In the genomic region with DNA sequence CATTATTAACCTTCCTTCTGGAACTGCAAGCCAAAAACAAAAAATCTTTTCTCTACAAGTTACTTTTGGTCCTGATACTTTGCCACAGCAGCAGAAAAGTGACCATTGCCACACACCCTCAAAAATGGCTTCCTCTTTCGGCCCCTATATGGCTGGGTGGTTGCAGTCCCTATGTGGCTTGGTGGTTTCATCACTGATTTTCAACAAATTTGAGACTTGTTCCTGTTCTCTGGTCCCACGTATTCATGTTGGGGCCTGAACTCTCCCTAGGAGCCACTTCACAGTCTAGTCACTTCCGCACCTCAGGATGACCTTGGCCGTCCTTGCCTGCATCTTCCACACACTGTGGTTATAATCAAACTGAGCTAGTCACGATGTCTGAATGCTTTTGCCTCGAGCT, we compare ENCODE assay signal across 22 mouse cellular contexts. TPM values are rescaled to one million over a fixed set of nuclear protein-coding genes. Genes with fewer than 3 reads are reported as not detected.
DNase-seq lines count a peak whose midpoint lies in the region; ATAC-seq and TF ChIP-seq lines count a peak whose summit lies in the region.
"Had no signal": no experiment of that assay in that cellular context is flagged by ENCODE, and none has a peak within 500 bp of the region (broad histone marks: within the 10 kb centered on the region; RNA-seq: fewer than 3 reads in every experiment).

No protein-coding gene starts in this region.

- no peak overlapping the region for H3K4me3 ChIP-seq in kidney, adult 2 months (ENCODE audit: insufficient read depth, low read depth, low read length)
- H3K4me3 ChIP-seq in midbrain, embryonic 13.5 days (replicated peaks), result no peak overlapping the region
- H3K4me3 ChIP-seq in intestine, postnatal 0 days (ENCODE audit: low read depth, low read length), result no peak overlapping the region
- H3K4me3 ChIP-seq: heart, adult 2 months; hindbrain, embryonic 12.5 days; kidney, embryonic 15.5 days; layer of hippocampus, adult 2 months; left cerebral cortex, adult 2 months; lung, embryonic 15.5 days; midbrain, embryonic 12.5 days had no signal

- peak; percentile 11 for DNase-seq in kidney, adult 2 months
- no peak for DNase-seq in kidney, postnatal 4 days
- DNase-seq in 416B (ENCODE audit: low read depth), result peak; percentile 54
- DNase-seq in monocyte, adult 2 months (ENCODE audit: low read depth in 1 of 2, low spot score in 2 of 2), result peak; percentile 66 to 69
- DNase-seq: adrenal gland, postnatal 25 days; cerebellum, adult 9-10 months; forebrain, postnatal 0 days; thymus, postnatal 36 days had no signal

- no peak for TF ChIP-seq POLR2A in kidney, adult 2 months (IDR thresholded peaks at IDR 0.05; ENCODE audit: low read depth, low read length)

- H3K9me3 ChIP-seq in midbrain, embryonic 13.5 days, result no peaks in the 10 kb centered on the region
- no peaks in the 10 kb centered on the region for H3K9me3 ChIP-seq in intestine, postnatal 0 days (ENCODE audit: control insufficient read depth)
- H3K9me3 ChIP-seq: hindbrain, embryonic 12.5 days; kidney, embryonic 15.5 days; lung, embryonic 15.5 days; midbrain, embryonic 12.5 days had no signal

- no peak overlapping the region for H3K4me2 ChIP-seq in midbrain, embryonic 13.5 days (replicated peaks)
- no peak overlapping the region for H3K4me2 ChIP-seq in intestine, postnatal 0 days (replicated peaks; ENCODE audit: low read depth)
- H3K4me2 ChIP-seq: hindbrain, embryonic 12.5 days; kidney, embryonic 15.5 days; lung, embryonic 15.5 days; midbrain, embryonic 12.5 days had no signal

- no peak overlapping the region for H3K27ac ChIP-seq in kidney, adult 2 months (ENCODE audit: insufficient read depth, low read depth, low read length)
- no peak overlapping the region for H3K27ac ChIP-seq in midbrain, embryonic 13.5 days
- no peak overlapping the region for H3K27ac ChIP-seq in intestine, postnatal 0 days (ENCODE audit: low read depth, low read length)
- H3K27ac ChIP-seq: heart, adult 2 months; hindbrain, embryonic 12.5 days; kidney, embryonic 15.5 days; left cerebral cortex, adult 2 months; lung, embryonic 15.5 days; midbrain, embryonic 12.5 days; stomach, postnatal 0 days had no signal

- H3K9ac ChIP-seq in midbrain, embryonic 13.5 days (replicated peaks), result no peak overlapping the region
- H3K9ac ChIP-seq in intestine, postnatal 0 days (ENCODE audit: low read depth, low read length), result no peak overlapping the region
- H3K9ac ChIP-seq: forebrain, postnatal 0 days; hindbrain, embryonic 12.5 days; kidney, embryonic 15.5 days; lung, embryonic 15.5 days; midbrain, embryonic 12.5 days had no signal

- no peaks in the 10 kb centered on the region for H3K4me1 ChIP-seq in kidney, adult 2 months (ENCODE audit: control insufficient read depth, insufficient read depth, low read length)
- H3K4me1 ChIP-seq in midbrain, embryonic 13.5 days (replicated peaks), result no peaks in the 10 kb centered on the region
- H3K4me1 ChIP-seq in intestine, postnatal 0 days (replicated peaks; ENCODE audit: control insufficient read depth, insufficient read depth, low read length), result no peaks in the 10 kb centered on the region
- H3K4me1 ChIP-seq: hindbrain, embryonic 12.5 days; kidney, embryonic 15.5 days; lung, embryonic 15.5 days; midbrain, embryonic 12.5 days had no signal

- 84% methylated on average over 6 of the region's 6 CpGs for WGBS in kidney, adult 2 months
- WGBS in midbrain, embryonic 13.5 days, result 89% methylated on average over 6 of the region's 6 CpGs
- 78% methylated on average over 6 of the region's 6 CpGs for WGBS in intestine, postnatal 0 days

- no peak for TF ChIP-seq CTCF in kidney, adult 2 months (conservative IDR thresholded peaks at IDR 0.05; ENCODE audit: insufficient read depth, insufficient read length, low read depth, low read length)
- TF ChIP-seq CTCF in intestine, postnatal 0 days (IDR thresholded peaks at IDR 0.05; ENCODE audit: low read depth), result no peak

- ATAC-seq in granulocyte monocyte progenitor cell, adult 5-6 weeks (replicated peaks; ENCODE audit: poor library complexity, severe bottlenecking), result peak; percentile 71
- ATAC-seq in midbrain, embryonic 13.5 days, result no peak
- ATAC-seq in intestine, postnatal 0 days, result no peak
- ATAC-seq: forebrain, postnatal 0 days; inflammation-experienced regulatory T-cells, adult 6 months had no signal

- H3K36me3 ChIP-seq in kidney, adult 2 months (ENCODE audit: control insufficient read depth, insufficient read depth, low read length), result no peaks in the 10 kb centered on the region
- H3K36me3 ChIP-seq in midbrain, embryonic 13.5 days, result no peaks in the 10 kb centered on the region
- H3K36me3 ChIP-seq in intestine, postnatal 0 days (ENCODE audit: control insufficient read depth, insufficient read depth), result no peaks in the 10 kb centered on the region
- H3K36me3 ChIP-seq: hindbrain, embryonic 12.5 days; kidney, embryonic 15.5 days; lung, embryonic 15.5 days; midbrain, embryonic 12.5 days had no signal

- no peaks in the 10 kb centered on the region for H3K27me3 ChIP-seq in kidney, adult 2 months (replicated peaks; ENCODE audit: control insufficient read depth, insufficient read depth, low read length)
- H3K27me3 ChIP-seq in midbrain, embryonic 13.5 days, result no peaks in the 10 kb centered on the region
- no peaks in the 10 kb centered on the region for H3K27me3 ChIP-seq in intestine, postnatal 0 days (replicated peaks; ENCODE audit: control insufficient read depth, insufficient read depth, low read length)
- H3K27me3 ChIP-seq: hindbrain, embryonic 12.5 days; kidney, embryonic 15.5 days; lung, embryonic 15.5 days; midbrain, embryonic 12.5 days had no signal

RNA-seq across cellular contexts. Expression of gene Pilra, which starts 7.4 kb away (rescaled TPM):
- polyA plus RNA-seq in kidney, adult 2 months (2012; rRNA removed), result 1.5 and 2.5 TPM in 2 replicates
- 3.2 and 4.0 TPM in 2 replicates for total RNA-seq in granulocyte monocyte progenitor cell, adult 5-6 weeks (2014; fragmentation: Nextera tagmentation)
- 11.4 and 12.7 TPM in 2 replicates for total RNA-seq in granulocyte monocyte progenitor cell, adult 5-6 weeks (2017)
- 0.42 TPM in 1 of 2 replicates, not detected in the other for polyA plus RNA-seq in midbrain, embryonic 13.5 days (2015; fragmentation: Nextera tagmentation; extraction: Ambion mirVana)
- polyA plus RNA-seq in intestine, postnatal 0 days (2015; fragmentation: Nextera tagmentation; extraction: Ambion mirVana), result 2.4 and 3.0 TPM in 2 replicates

RNA-seq across cellular contexts. Expression of gene Pilrb1, which starts 29.2 kb away (rescaled TPM):
- 1.3 and 1.5 TPM in 2 replicates for polyA plus RNA-seq in kidney, adult 2 months (2012; rRNA removed)
- total RNA-seq in granulocyte monocyte progenitor cell, adult 5-6 weeks (2014; fragmentation: Nextera tagmentation), result 3.5 and 12.1 TPM in 2 replicates
- total RNA-seq in granulocyte monocyte progenitor cell, adult 5-6 weeks (2017), result 7.2 and 7.6 TPM in 2 replicates
- not detected in 2 replicates for polyA plus RNA-seq in midbrain, embryonic 13.5 days (2015; fragmentation: Nextera tagmentation; extraction: Ambion mirVana)
- polyA plus RNA-seq in intestine, postnatal 0 days (2015; fragmentation: Nextera tagmentation; extraction: Ambion mirVana), result 3.5 and 4.3 TPM in 2 replicates
- total RNA-seq: forebrain, postnatal 0 days; layer of hippocampus, adult 2 months; left cerebral cortex, adult 2 months had no signal
- polyA plus RNA-seq: forebrain, postnatal 0 days; hindbrain, embryonic 12.5 days; midbrain, embryonic 12.5 days had no signal

RNA-seq across cellular contexts. Expression of gene Zcwpw1, which starts 41.1 kb away (rescaled TPM):
- 1.6 and 2.5 TPM in 2 replicates for polyA plus RNA-seq in kidney, adult 2 months (2012; rRNA removed)
- 1.0 and 2.6 TPM in 2 replicates for total RNA-seq in granulocyte monocyte progenitor cell, adult 5-6 weeks (2014; fragmentation: Nextera tagmentation)
- 12.7 and 13.0 TPM in 2 replicates for total RNA-seq in granulocyte monocyte progenitor cell, adult 5-6 weeks (2017)
- polyA plus RNA-seq in midbrain, embryonic 13.5 days (2015; fragmentation: Nextera tagmentation; extraction: Ambion mirVana), result 10.9 and 12.0 TPM in 2 replicates
- 3.3 and 3.5 TPM in 2 replicates for polyA plus RNA-seq in intestine, postnatal 0 days (2015; fragmentation: Nextera tagmentation; extraction: Ambion mirVana)

RNA-seq across cellular contexts. Expression of gene Mepce, which starts 41.2 kb away (rescaled TPM):
- 41.0 and 42.9 TPM in 2 replicates for polyA plus RNA-seq in kidney, adult 2 months (2012; rRNA removed)
- total RNA-seq in granulocyte monocyte progenitor cell, adult 5-6 weeks (2014; fragmentation: Nextera tagmentation), result 33.9 and 35.2 TPM in 2 replicates
- total RNA-seq in granulocyte monocyte progenitor cell, adult 5-6 weeks (2017), result 14.5 and 48.4 TPM in 2 replicates
- 10.6 and 11.0 TPM in 2 replicates for polyA plus RNA-seq in midbrain, embryonic 13.5 days (2015; fragmentation: Nextera tagmentation; extraction: Ambion mirVana)
- 10.3 and 10.8 TPM in 2 replicates for polyA plus RNA-seq in intestine, postnatal 0 days (2015; fragmentation: Nextera tagmentation; extraction: Ambion mirVana)

RNA-seq across cellular contexts. Expression of gene Pilrb2, which starts 42.9 kb away (rescaled TPM):
- polyA plus RNA-seq in kidney, adult 2 months (2012; rRNA removed), result 1.3 and 2.3 TPM in 2 replicates
- 3.2 and 13.2 TPM in 2 replicates for total RNA-seq in granulocyte monocyte progenitor cell, adult 5-6 weeks (2014; fragmentation: Nextera tagmentation)
- total RNA-seq in granulocyte monocyte progenitor cell, adult 5-6 weeks (2017), result 4.3 and 10.3 TPM in 2 replicates
- polyA plus RNA-seq in midbrain, embryonic 13.5 days (2015; fragmentation: Nextera tagmentation; extraction: Ambion mirVana), result not detected in 2 replicates
- 1.8 and 3.4 TPM in 2 replicates for polyA plus RNA-seq in intestine, postnatal 0 days (2015; fragmentation: Nextera tagmentation; extraction: Ambion mirVana)
- total RNA-seq: forebrain, postnatal 0 days; gastrocnemius, adult 8-10 months; layer of hippocampus, adult 2 months; left cerebral cortex, adult 2 months had no signal
- polyA plus RNA-seq: forebrain, postnatal 0 days; hindbrain, embryonic 12.5 days; inflammation-experienced regulatory T-cells, adult 6 months; limb, embryonic 11.5 days; midbrain, embryonic 12.5 days had no signal

Comparison
In these comparisons a context has a peak if more than half of its experiments do, and no peak if none do; other contexts are left out.
1. DNase-seq: peak in kidney, adult 2 months (single experiment), 416B (single experiment) and monocyte, adult 2 months (2 of 2); none in kidney, postnatal 4 days (0 of 2).